Mouse (Mus musculus) erythroblast, embryonic 14.5 days (primary cell): ENCODE data around the gene Stx4a.
A peak's percentile ranks its signal among the peaks of the same experiment; 100 is the strongest.

Experiments used
- GATA1 ChIP-seq: IDR thresholded peaks from 2 replicates; pipeline ENCODE4 v1.6.1; 2012; ENCODE audit warnings: low read length, inconsistent platforms, mixed read lengths
- TAL1 ChIP-seq: IDR thresholded peaks from 3 replicates; pipeline ENCODE4 v1.6.1; 2012; ENCODE audit warnings: low read length, inconsistent platforms, mixed read lengths

GRCm38 (mm10) chr7:127815954-127816821, 7.9 kb upstream of the Stx4a start:
- TF ChIP-seq TAL1 (0 out of 3 replicates have a peak, but pooled peaks have one; percentile 19), GATA1 (no peak)
